Mouse (Mus musculus): ENCODE results near the gene Il34. TPM values are rescaled to one million over a fixed set of nuclear protein-coding genes. Genes with fewer than 3 reads are reported as not detected.

Gene Il34
- polyA plus RNA-seq, 1 experiment: not detected

DNA sequence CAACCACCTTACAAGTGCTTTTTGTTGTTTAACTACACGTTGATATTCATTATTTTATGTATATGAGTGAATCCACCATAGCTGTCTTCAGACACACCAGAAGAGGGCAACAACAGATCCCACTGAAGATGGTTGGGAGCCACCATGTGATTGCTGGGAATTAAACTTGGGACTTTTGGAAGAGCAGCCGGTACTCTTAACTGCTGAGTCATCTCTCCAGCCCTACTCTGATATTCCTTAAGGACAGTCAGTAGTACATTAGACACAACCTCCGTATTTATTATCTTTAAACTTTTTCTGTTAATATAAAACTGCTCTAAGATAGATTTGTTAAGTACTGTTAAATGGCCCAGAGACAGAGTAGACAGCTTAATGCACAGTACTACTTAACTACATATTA is 26.2 kb upstream of the Il34 start:
- no peak for TF ChIP-seq CTCF (IDR thresholded peaks at IDR 0.05; ENCODE audit: low read depth, low read length)
- TF ChIP-seq POLR2A (IDR thresholded peaks at IDR 0.05; ENCODE audit: borderline replicate concordance, low read depth, low read length): no peak
- H3K4me1 ChIP-seq (ENCODE audit: control insufficient read depth, insufficient read depth, low read length): peaks cover 4% of the 10 kb centered on the region; the same call in 1 of the 2 replicates
- no peak overlapping the region for H3K4me3 ChIP-seq (ENCODE audit: insufficient read depth, low read length)
- no peak overlapping the region for H3K27ac ChIP-seq (ENCODE audit: insufficient read depth, low read depth, low read length)

DNA sequence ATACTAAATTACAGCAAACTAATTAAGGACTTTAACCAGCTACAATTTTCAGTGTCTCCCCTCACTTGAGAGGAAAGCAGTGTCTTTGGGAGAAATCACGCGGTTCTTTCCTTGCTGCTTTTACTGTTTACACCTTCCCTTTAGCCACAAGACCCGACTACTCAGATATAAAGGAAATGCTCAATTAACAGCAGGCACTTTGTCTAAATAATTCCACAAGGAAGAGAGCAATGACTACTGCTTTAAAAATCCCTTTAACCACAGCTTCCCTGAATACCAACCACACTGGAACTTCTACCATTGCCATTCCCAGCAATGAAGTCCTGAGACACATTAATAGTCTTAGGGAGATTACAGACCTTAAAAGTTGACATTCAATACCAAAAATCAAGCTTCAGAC is 22.8 kb upstream of the Il34 start:
- no peak overlapping the region for H3K4me3 ChIP-seq (ENCODE audit: insufficient read depth, low read length)
- H3K4me1 ChIP-seq (ENCODE audit: control insufficient read depth, insufficient read depth, low read length): peaks cover 12% of the 10 kb centered on the region
- no peak overlapping the region for H3K27ac ChIP-seq (ENCODE audit: insufficient read depth, low read depth, low read length)
- TF ChIP-seq CTCF (IDR thresholded peaks at IDR 0.05; ENCODE audit: low read depth, low read length) (no peak), POLR2A (IDR thresholded peaks at IDR 0.05; ENCODE audit: borderline replicate concordance, low read depth, low read length) (no peak)

- no peak overlapping the region for H3K4me3 ChIP-seq (ENCODE audit: insufficient read depth, low read length)
- TF ChIP-seq POLR2A (IDR thresholded peaks at IDR 0.05; ENCODE audit: borderline replicate concordance, low read depth, low read length): no peak
- TF ChIP-seq CTCF (IDR thresholded peaks at IDR 0.05; ENCODE audit: low read depth, low read length): no peak
- H3K4me1 ChIP-seq (ENCODE audit: control insufficient read depth, insufficient read depth, low read length): peaks cover 12% of the 10 kb centered on the region
- no peak overlapping the region; the same call in 1 of the 2 replicates for H3K27ac ChIP-seq (ENCODE audit: insufficient read depth, low read depth, low read length)
Observed at GRCm38 (mm10) chr8:110824861-110825260, 19.1 kb upstream of the Il34 start.

GRCm38 (mm10) chr8:110821960-110822359 is 16.2 kb upstream of the Il34 start:
- TF ChIP-seq POLR2A (IDR thresholded peaks at IDR 0.05; ENCODE audit: borderline replicate concordance, low read depth, low read length) (no peak), CTCF (IDR thresholded peaks at IDR 0.05; ENCODE audit: low read depth, low read length) (no peak)
- Histone ChIP-seq H3K4me3 (ENCODE audit: insufficient read depth, low read length) (no peak overlapping the region), H3K4me1 (ENCODE audit: control insufficient read depth, insufficient read depth, low read length) (peaks cover 10% of the 10 kb centered on the region), H3K27ac (ENCODE audit: insufficient read depth, low read depth, low read length) (no peak overlapping the region)

DNA sequence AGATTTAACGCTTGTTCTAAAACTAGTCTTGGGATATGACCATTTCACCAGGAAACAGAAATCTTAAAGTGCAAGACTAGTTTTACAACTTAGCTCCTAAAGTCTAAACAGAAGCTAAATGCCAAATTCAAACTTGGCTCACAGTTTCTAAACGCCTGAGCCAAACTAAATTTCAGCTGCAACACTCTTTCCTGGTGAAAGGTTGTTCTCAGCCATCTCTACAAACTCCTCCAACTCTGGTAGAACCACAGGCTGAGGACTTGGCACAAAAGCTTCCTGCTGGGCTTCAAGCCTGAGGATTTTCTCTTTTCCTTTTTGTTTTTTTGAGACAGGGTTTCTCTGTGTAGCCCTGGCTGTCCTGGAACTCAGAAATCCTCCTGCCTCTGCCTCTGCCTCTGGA is 14.5 kb upstream of the Il34 start:
- H3K27ac ChIP-seq (ENCODE audit: insufficient read depth, low read depth, low read length): no peak overlapping the region
- no peak overlapping the region for H3K4me3 ChIP-seq (ENCODE audit: insufficient read depth, low read length)
- peaks cover 1% of the 10 kb centered on the region for H3K4me1 ChIP-seq (ENCODE audit: control insufficient read depth, insufficient read depth, low read length)
- no peak for TF ChIP-seq POLR2A (IDR thresholded peaks at IDR 0.05; ENCODE audit: borderline replicate concordance, low read depth, low read length)
- TF ChIP-seq CTCF (IDR thresholded peaks at IDR 0.05; ENCODE audit: low read depth, low read length): no peak

- Histone ChIP-seq H3K27ac (ENCODE audit: insufficient read depth, low read depth, low read length) (no peak overlapping the region), H3K4me3 (ENCODE audit: insufficient read depth, low read length) (no peak overlapping the region), H3K4me1 (ENCODE audit: control insufficient read depth, insufficient read depth, low read length) (peaks cover under 1% of the 10 kb centered on the region; the same call in 1 of the 2 replicates)
- no peak for TF ChIP-seq POLR2A (IDR thresholded peaks at IDR 0.05; ENCODE audit: borderline replicate concordance, low read depth, low read length)
- TF ChIP-seq CTCF (IDR thresholded peaks at IDR 0.05; ENCODE audit: low read depth, low read length): no peak
Observed at GRCm38 (mm10) chr8:110818593-110818992, 12.9 kb upstream of the Il34 start.

DNA sequence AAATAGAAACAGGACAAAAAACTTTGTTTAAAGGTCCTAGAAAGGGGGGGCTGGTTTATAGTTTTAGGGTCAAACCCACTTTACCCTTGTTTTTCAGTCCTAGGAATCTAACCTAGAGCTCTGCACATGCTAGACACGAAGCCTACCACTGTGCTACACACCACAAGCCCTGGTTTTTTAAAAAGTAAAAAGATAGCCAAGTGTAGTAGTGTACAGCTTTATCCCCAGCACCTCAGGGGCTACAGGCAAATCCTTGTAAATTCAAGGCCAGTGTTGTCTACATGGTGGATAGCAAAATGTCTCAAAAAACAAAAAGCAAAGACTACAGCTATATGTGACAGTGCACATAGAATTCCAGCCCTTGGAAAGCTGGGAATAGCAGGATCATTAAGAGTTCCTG is 11.3 kb upstream of the Il34 start:
- H3K4me1 ChIP-seq (ENCODE audit: control insufficient read depth, insufficient read depth, low read length): peaks cover 13% of the 10 kb centered on the region
- H3K27ac ChIP-seq (ENCODE audit: insufficient read depth, low read depth, low read length): no peak overlapping the region
- H3K4me3 ChIP-seq (ENCODE audit: insufficient read depth, low read length): no peak overlapping the region
- TF ChIP-seq POLR2A (IDR thresholded peaks at IDR 0.05; ENCODE audit: borderline replicate concordance, low read depth, low read length): no peak
- TF ChIP-seq CTCF (IDR thresholded peaks at IDR 0.05; ENCODE audit: low read depth, low read length): no peak

DNA sequence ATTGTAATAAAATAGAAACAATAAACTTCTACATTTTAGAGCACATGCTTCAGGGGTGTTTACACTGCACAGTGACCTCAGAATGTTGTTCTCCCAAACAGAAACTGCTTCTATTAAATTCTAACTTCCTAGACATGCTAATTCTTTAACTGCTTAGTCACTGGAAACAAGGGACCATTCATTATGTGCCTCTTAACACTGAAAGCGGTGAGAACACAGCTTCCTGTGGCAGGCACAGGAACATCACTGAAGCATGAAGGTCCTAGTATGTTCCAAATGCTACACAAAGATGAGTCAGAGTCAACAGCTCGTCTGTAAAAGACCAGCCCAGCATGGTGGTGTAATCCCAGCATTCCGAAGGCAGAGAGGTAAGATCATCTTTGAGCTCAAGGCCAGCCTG is 9.6 kb upstream of the Il34 start:
- Histone ChIP-seq H3K27ac (ENCODE audit: insufficient read depth, low read depth, low read length) (no peak overlapping the region), H3K4me3 (ENCODE audit: insufficient read depth, low read length) (no peak overlapping the region), H3K4me1 (ENCODE audit: control insufficient read depth, insufficient read depth, low read length) (peaks cover 22% of the 10 kb centered on the region)
- TF ChIP-seq CTCF (IDR thresholded peaks at IDR 0.05; ENCODE audit: low read depth, low read length) (no peak), POLR2A (IDR thresholded peaks at IDR 0.05; ENCODE audit: borderline replicate concordance, low read depth, low read length) (no peak)

DNA sequence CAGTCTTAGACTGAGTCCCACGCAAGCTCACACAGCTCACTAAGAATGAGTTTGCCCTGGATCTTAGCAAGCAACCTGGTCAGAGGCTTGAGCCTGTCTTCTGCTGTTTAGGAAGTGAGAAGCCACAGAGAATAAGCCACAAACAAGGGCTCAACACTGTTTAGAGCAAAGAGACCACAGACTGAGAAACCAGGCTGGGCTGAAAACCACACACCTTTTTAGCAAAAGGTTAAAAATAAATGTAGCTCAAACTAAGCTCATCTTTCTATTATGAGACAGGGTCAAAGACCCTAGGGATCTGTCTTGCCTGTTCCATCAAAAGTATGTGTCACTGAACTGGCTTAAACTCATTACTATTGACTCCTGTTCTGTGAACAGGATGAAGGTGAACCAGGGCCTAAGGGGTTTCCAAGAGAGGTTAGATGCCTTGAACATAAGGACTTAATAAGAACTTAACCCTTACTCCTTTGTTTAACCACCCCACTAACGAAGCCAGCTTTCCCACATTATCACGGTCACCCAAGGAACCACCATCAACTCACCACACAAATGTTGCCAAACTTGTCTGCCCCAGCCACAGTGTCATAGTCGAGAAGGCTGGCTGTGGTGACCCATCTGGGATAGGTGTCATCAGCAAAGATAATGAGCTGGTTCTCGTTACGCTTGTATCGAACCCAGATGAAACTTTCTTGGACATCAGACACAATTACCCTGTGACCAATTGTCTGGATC is 7.5 kb upstream of the Il34 start:
- no peak for TF ChIP-seq CTCF (IDR thresholded peaks at IDR 0.05; ENCODE audit: low read depth, low read length)
- TF ChIP-seq POLR2A (IDR thresholded peaks at IDR 0.05; ENCODE audit: borderline replicate concordance, low read depth, low read length): no peak
- H3K4me3 ChIP-seq (ENCODE audit: insufficient read depth, low read length): no peak overlapping the region
- peaks cover 40% of the 10 kb centered on the region for H3K4me1 ChIP-seq (ENCODE audit: control insufficient read depth, insufficient read depth, low read length)
- H3K27ac ChIP-seq (ENCODE audit: insufficient read depth, low read depth, low read length): no peak overlapping the region

- no peak overlapping the region; the same call in 1 of the 2 replicates for H3K27ac ChIP-seq (ENCODE audit: insufficient read depth, low read depth, low read length)
- TF ChIP-seq POLR2A (IDR thresholded peaks at IDR 0.05; ENCODE audit: borderline replicate concordance, low read depth, low read length) (no peak), CTCF (IDR thresholded peaks at IDR 0.05; ENCODE audit: low read depth, low read length) (no peak)
- H3K4me3 ChIP-seq (ENCODE audit: insufficient read depth, low read length): no peak overlapping the region
- peaks cover 40% of the 10 kb centered on the region for H3K4me1 ChIP-seq (ENCODE audit: control insufficient read depth, insufficient read depth, low read length)
Observed at GRCm38 (mm10) chr8:110812349-110813080, 6.8 kb upstream of the Il34 start.
